Mouse (Mus musculus) olfactory bulb, adult 2 months (tissue): Measurements from ENCODE around the gene Ces3b.
"Not testable (repeated sequence)": the region's sequence is repeated elsewhere in the genome, so short reads cannot be mapped to it uniquely, and the experiment has no call there.

Source experiments
- CTCF ChIP-seq: fragments of 200-500 bp; IDR thresholded peaks from 2 replicates; pipeline ENCODE4 v1.5.1; 2012; ENCODE audit warnings: low read depth, mild to moderate bottlenecking, low read length, moderate library complexity; ENCODE audit not compliant: insufficient read depth
- POLR2A ChIP-seq: fragments of 200-500 bp; IDR thresholded peaks from 2 replicates; pipeline ENCODE4 v1.6.1; 2012; ENCODE audit warnings: mild to moderate bottlenecking, low read depth, low read length, moderate library complexity; ENCODE audit not compliant: insufficient read depth

DNA sequence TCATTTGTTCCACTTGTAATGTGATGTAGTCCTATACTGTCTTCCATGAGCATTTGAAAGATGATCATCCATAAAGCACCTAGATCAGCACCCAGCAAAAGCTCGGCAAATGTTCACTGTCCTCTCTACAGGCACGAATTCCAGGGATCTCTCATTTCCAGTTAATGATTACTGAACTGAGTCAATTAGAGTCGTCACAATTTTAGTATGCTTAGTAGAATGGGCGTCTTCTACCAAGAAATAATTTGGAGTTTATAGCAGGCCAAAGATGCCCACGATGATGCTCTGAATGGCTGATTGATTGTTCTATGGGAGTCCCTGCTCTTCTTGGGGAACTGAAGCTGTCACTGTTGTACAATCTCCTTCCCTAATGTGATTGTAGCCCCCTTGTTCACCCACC is 20.1 kb downstream of the Ces3b start:
- TF ChIP-seq CTCF, POLR2A: not testable (repeated sequence)
